Mouse (Mus musculus) gastrocnemius, postnatal 10 days (tissue): ENCODE data around the gene Itpr2. TPM values are rescaled to one million over a fixed set of nuclear protein-coding genes. Genes with fewer than 3 reads are reported as not detected.

ENCODE experiments used
- DNase-seq: peaks from one replicate; pipeline ENCODE4 v3.0.0; 2021; ENCODE audit warnings: mixed read lengths
- total RNA-seq, 2 experiments: library from RNA; stranded (reverse); gene quantifications; 2 replicates each; pipeline ENCODE4 v1.2.3; 2021

Gene Itpr2
- total RNA-seq, 2 experiments from 2014 or later: 9.9 to 13.5 TPM

- DNase-seq: no peak
Measured at GRCm38 (mm10) chr6:146258261-146258660, 243.8 kb downstream of the Itpr2 start.

- DNase-seq: no peak
Measured at GRCm38 (mm10) chr6:146256947-146257670, 244.9 kb downstream of the Itpr2 start.

- DNase-seq: no peak
Measured at GRCm38 (mm10) chr6:146256401-146256800, 245.6 kb downstream of the Itpr2 start.

- no peak for DNase-seq
Measured at GRCm38 (mm10) chr6:146255656-146256055, 246.4 kb downstream of the Itpr2 start.

GRCm38 (mm10) chr6:146254931-146255330 lies 247.1 kb downstream of the Itpr2 start:
- DNase-seq: no peak

- DNase-seq: no peak
Measured at GRCm38 (mm10) chr6:146254216-146254820, 247.7 kb downstream of the Itpr2 start.

GRCm38 (mm10) chr6:146249096-146249495 lies 252.9 kb downstream of the Itpr2 start:
- DNase-seq: no peak

- no peak for DNase-seq
Measured at GRCm38 (mm10) chr6:146248341-146248740, 253.7 kb downstream of the Itpr2 start.

GRCm38 (mm10) chr6:146247906-146248305 lies 254.1 kb downstream of the Itpr2 start:
- no peak for DNase-seq

- no peak for DNase-seq
Measured at GRCm38 (mm10) chr6:146246368-146246767, 255.7 kb downstream of the Itpr2 start.

- no peak for DNase-seq
Measured at GRCm38 (mm10) chr6:146245888-146246287, 256.1 kb downstream of the Itpr2 start.

GRCm38 (mm10) chr6:146243068-146243467 lies 259.0 kb downstream of the Itpr2 start:
- DNase-seq: no peak

- no peak for DNase-seq
Measured at GRCm38 (mm10) chr6:146241336-146241735, 260.7 kb downstream of the Itpr2 start.

- no peak for DNase-seq
Measured at GRCm38 (mm10) chr6:146235165-146235564, 266.9 kb downstream of the Itpr2 start.

- no peak for DNase-seq
Measured at GRCm38 (mm10) chr6:146234417-146234816, 267.6 kb downstream of the Itpr2 start.

- no peak for DNase-seq
Measured at GRCm38 (mm10) chr6:146230903-146231302, 271.1 kb downstream of the Itpr2 start.

GRCm38 (mm10) chr6:146230373-146230788 lies 271.6 kb downstream of the Itpr2 start:
- DNase-seq: no peak

GRCm38 (mm10) chr6:146229967-146230366 lies 272.1 kb downstream of the Itpr2 start:
- DNase-seq: no peak

GRCm38 (mm10) chr6:146229519-146229918 lies 272.5 kb downstream of the Itpr2 start:
- no peak for DNase-seq

GRCm38 (mm10) chr6:146228048-146228447 lies 274.0 kb downstream of the Itpr2 start:
- DNase-seq: no peak

GRCm38 (mm10) chr6:146222403-146223063 lies 279.5 kb downstream of the Itpr2 start:
- no peak for DNase-seq

GRCm38 (mm10) chr6:146221371-146222336 lies 280.4 kb downstream of the Itpr2 start:
- DNase-seq: no peak
